Mouse (Mus musculus): ENCODE data around the gene Atp6v0c. TPM values are rescaled to one million over a fixed set of nuclear protein-coding genes. Genes with fewer than 3 reads are reported as not detected.

The Atp6v0c gene
- polyA plus RNA-seq, 2 experiments = 236 to 326 TPM

- WGBS (ENCODE audit: insufficient replicate concordance) = 66% methylated on average over 3 of the region's 3 CpGs
- ATAC-seq (ENCODE audit: insufficient read depth) (no peak), DNase-seq (ENCODE audit: low read depth in 3 of 3, low spot score in 3 of 3) (no peak)
- H3K4me2 ChIP-seq (ENCODE audit: low read depth) = no peak overlapping the region
- no peaks in the 10 kb centered on the region for H3K9me3 ChIP-seq (ENCODE audit: control insufficient read depth, low read length)
- no peaks in the 10 kb centered on the region for H3K27me3 ChIP-seq (ENCODE audit: control insufficient read depth, insufficient read depth, low read length)
- H3K9ac ChIP-seq (replicated peaks) = no peak overlapping the region
- peaks cover 5 to 9% of the 10 kb centered on the region in 2 experiments for H3K4me1 ChIP-seq (replicated peaks; ENCODE audit: control insufficient read depth in 2 of 2, insufficient read depth in 2 of 2, low read length in 1 of 2)
- no peak overlapping the region for H3K4me3 ChIP-seq (ENCODE audit: insufficient read depth in 1 of 2, low read depth in 2 of 2, low read length in 2 of 2)
- no peak overlapping the region for H3K27ac ChIP-seq
- TF ChIP-seq CTCF (IDR thresholded peaks at IDR 0.05; ENCODE audit: low read depth) (no peak), EP300 (IDR thresholded peaks at IDR 0.05; ENCODE audit: low read depth) (no peak)
- peaks cover 3% of the 10 kb centered on the region for H3K36me3 ChIP-seq (replicated peaks; ENCODE audit: control insufficient read depth, insufficient read depth, low read depth)
Measured at GRCm38 (mm10) chr17:24174259-24174658, 4.8 kb upstream of the Atp6v0c start.

GRCm38 (mm10) chr17:24173423-24173822 lies 3.9 kb upstream of the Atp6v0c start:
- peaks cover 5 to 9% of the 10 kb centered on the region in 2 experiments for H3K4me1 ChIP-seq (replicated peaks; ENCODE audit: control insufficient read depth in 2 of 2, insufficient read depth in 2 of 2, low read length in 1 of 2)
- H3K36me3 ChIP-seq (replicated peaks; ENCODE audit: control insufficient read depth, insufficient read depth, low read depth) = no peaks in the 10 kb centered on the region
- H3K9me3 ChIP-seq (ENCODE audit: control insufficient read depth, low read length) = no peaks in the 10 kb centered on the region
- H3K4me3 ChIP-seq (ENCODE audit: insufficient read depth in 1 of 2, low read depth in 2 of 2, low read length in 2 of 2) = no peak overlapping the region
- no peak overlapping the region for H3K4me2 ChIP-seq (ENCODE audit: low read depth)
- H3K27me3 ChIP-seq (ENCODE audit: control insufficient read depth, insufficient read depth, low read length) = no peaks in the 10 kb centered on the region
- no peak overlapping the region for H3K27ac ChIP-seq
- no peak for TF ChIP-seq EP300 (IDR thresholded peaks at IDR 0.05; ENCODE audit: low read depth)
- peak; percentile 93 for TF ChIP-seq CTCF (IDR thresholded peaks at IDR 0.05; ENCODE audit: low read depth)
- no peak overlapping the region for H3K9ac ChIP-seq (replicated peaks)
- WGBS (ENCODE audit: insufficient replicate concordance) = 6% methylated on average over 3 of the region's 3 CpGs
- DNase-seq (ENCODE audit: low read depth in 3 of 3, low spot score in 3 of 3) = peak in 2 of 3 experiments; percentile 61 to 63
- no peak for ATAC-seq (ENCODE audit: insufficient read depth)

GRCm38 (mm10) chr17:24171738-24172137 lies 2.2 kb upstream of the Atp6v0c start:
- Histone ChIP-seq H3K36me3 (replicated peaks; ENCODE audit: control insufficient read depth, insufficient read depth, low read depth) (peaks cover 10% of the 10 kb centered on the region), H3K27ac (no peak overlapping the region), H3K27me3 (ENCODE audit: control insufficient read depth, insufficient read depth, low read length) (no peaks in the 10 kb centered on the region), H3K9me3 (ENCODE audit: control insufficient read depth, low read length) (no peaks in the 10 kb centered on the region), H3K4me2 (ENCODE audit: low read depth) (no peak overlapping the region), H3K9ac (replicated peaks) (no peak overlapping the region), H3K4me3 (ENCODE audit: insufficient read depth in 1 of 2, low read depth in 2 of 2, low read length in 2 of 2) (no peak overlapping the region), H3K4me1 (replicated peaks; ENCODE audit: control insufficient read depth in 2 of 2, insufficient read depth in 2 of 2, low read length in 1 of 2) (peaks cover 14 to 20% of the 10 kb centered on the region in 2 experiments)
- DNase-seq (ENCODE audit: low read depth in 3 of 3, low spot score in 3 of 3) = no peak
- ATAC-seq (ENCODE audit: insufficient read depth) = no peak
- WGBS (ENCODE audit: insufficient replicate concordance) = 79% methylated on average over 4 of the region's 4 CpGs
- no peak for TF ChIP-seq CTCF (IDR thresholded peaks at IDR 0.05; ENCODE audit: low read depth)
- no peak for TF ChIP-seq EP300 (IDR thresholded peaks at IDR 0.05; ENCODE audit: low read depth)

- WGBS (ENCODE audit: insufficient replicate concordance) = 47% methylated on average over 5 of the region's 5 CpGs
- peaks cover 14 to 23% of the 10 kb centered on the region in 2 experiments for H3K4me1 ChIP-seq (replicated peaks; ENCODE audit: control insufficient read depth in 2 of 2, insufficient read depth in 2 of 2, low read length in 1 of 2)
- DNase-seq (ENCODE audit: low read depth in 3 of 3, low spot score in 3 of 3) (no peak), ATAC-seq (ENCODE audit: insufficient read depth) (no peak)
- no peaks in the 10 kb centered on the region for H3K27me3 ChIP-seq (ENCODE audit: control insufficient read depth, insufficient read depth, low read length)
- peaks cover 14% of the 10 kb centered on the region for H3K36me3 ChIP-seq (replicated peaks; ENCODE audit: control insufficient read depth, insufficient read depth, low read depth)
- no peak overlapping the region for H3K9ac ChIP-seq (replicated peaks)
- TF ChIP-seq EP300 (IDR thresholded peaks at IDR 0.05; ENCODE audit: low read depth) = no peak
- no peak for TF ChIP-seq CTCF (IDR thresholded peaks at IDR 0.05; ENCODE audit: low read depth)
- peak overlapping the region; percentile 82 for H3K4me2 ChIP-seq (ENCODE audit: low read depth)
- no peaks in the 10 kb centered on the region for H3K9me3 ChIP-seq (ENCODE audit: control insufficient read depth, low read length)
- H3K4me3 ChIP-seq (ENCODE audit: insufficient read depth in 1 of 2, low read depth in 2 of 2, low read length in 2 of 2) = no peak overlapping the region
- peak overlapping the region; percentile 27; the same call in 1 of the 2 replicates for H3K27ac ChIP-seq
Measured at GRCm38 (mm10) chr17:24170729-24171128, 1.2 kb upstream of the Atp6v0c start.

DNA sequence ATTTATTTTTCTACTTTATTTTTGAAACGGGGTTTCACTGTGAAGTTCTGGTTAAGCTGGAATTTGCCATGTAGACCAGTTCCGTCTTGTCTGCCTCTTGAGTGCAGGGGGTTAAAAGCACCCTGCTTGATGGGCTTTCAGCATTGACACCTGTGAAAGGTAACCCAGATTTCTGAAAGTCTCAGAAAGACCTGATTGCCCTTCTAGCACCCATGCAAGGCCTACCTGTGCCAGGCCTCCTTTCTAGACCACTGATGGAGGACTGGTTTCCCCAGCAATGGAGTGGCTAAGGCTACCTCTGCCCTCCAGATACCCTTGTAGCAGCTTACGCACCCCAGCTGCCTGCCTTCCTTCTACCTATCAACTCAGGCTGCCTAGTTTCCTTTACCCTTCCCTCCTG lies 623 bp upstream of the Atp6v0c start:
- peaks cover 14 to 23% of the 10 kb centered on the region in 2 experiments for H3K4me1 ChIP-seq (replicated peaks; ENCODE audit: control insufficient read depth in 2 of 2, insufficient read depth in 2 of 2, low read length in 1 of 2)
- WGBS (ENCODE audit: insufficient replicate concordance) = 66% methylated on average over 3 of the region's 3 CpGs

More for the DNA sequence above, 623 bp upstream of the Atp6v0c start:
- H3K9ac ChIP-seq (replicated peaks) = peak overlapping the region; percentile 92
- ATAC-seq (ENCODE audit: insufficient read depth) (no peak), DNase-seq (ENCODE audit: low read depth in 3 of 3, low spot score in 3 of 3) (no peak)
- peaks cover 14% of the 10 kb centered on the region for H3K36me3 ChIP-seq (replicated peaks; ENCODE audit: control insufficient read depth, insufficient read depth, low read depth)
- TF ChIP-seq CTCF (IDR thresholded peaks at IDR 0.05; ENCODE audit: low read depth) (no peak), EP300 (IDR thresholded peaks at IDR 0.05; ENCODE audit: low read depth) (no peak)
- H3K27ac ChIP-seq = peak overlapping the region; percentile 85
- H3K27me3 ChIP-seq (ENCODE audit: control insufficient read depth, insufficient read depth, low read length) = no peaks in the 10 kb centered on the region
- H3K9me3 ChIP-seq (ENCODE audit: control insufficient read depth, low read length) = no peaks in the 10 kb centered on the region
- H3K4me3 ChIP-seq (ENCODE audit: insufficient read depth in 1 of 2, low read depth in 2 of 2, low read length in 2 of 2) = peak overlapping the region; percentile 72 to 98; a peak in 3 of 4 replicates
- peak overlapping the region; percentile 82 for H3K4me2 ChIP-seq (ENCODE audit: low read depth)

Data from liver, embryonic 14.5 days (tissue).